Mouse (Mus musculus): ENCODE measurements at regions not wholly inside any gene's neighbourhood (a gene's known extent, or its start where the extent isn't known, plus 50 kb on each side); places are given as distances from the start of the nearest gene placed in this dataset.

- Histone ChIP-seq H3K9ac (ENCODE audit: low read length) (no peak overlapping the region), H3K4me1 (ENCODE audit: control insufficient read depth, insufficient read depth, low read length) (0 out of 2 replicates have a peak, but pooled peaks cover 2% of the 10 kb centered on the region), H3K4me3 (ENCODE audit: low read depth, low read length) (no peak overlapping the region), H3K27me3 (replicated peaks; ENCODE audit: control insufficient read depth, insufficient read depth, low read length) (no peaks in the 10 kb centered on the region), H3K9me3 (replicated peaks; ENCODE audit: control insufficient read depth, low read length) (no peaks in the 10 kb centered on the region), H3K4me2 (ENCODE audit: low read length) (no peak overlapping the region), H3K36me3 (ENCODE audit: control insufficient read depth, insufficient read depth, low read length) (no peaks in the 10 kb centered on the region), H3K27ac (ENCODE audit: low read depth, low read length) (no peak overlapping the region)
- ATAC-seq = peak; percentile 62
- 38% methylated on average over 3 of the region's 3 CpGs for whole genome bisulfite sequencing
- DNase-seq (ENCODE audit: low spot score) = peak; percentile 55
Observed at GRCm38 (mm10) chrX:99585703-99586102, 114.6 kb upstream of the Pja1 start.

GRCm38 (mm10) chrX:99582611-99583010, 111.5 kb upstream of the Pja1 start:
- no peak overlapping the region for H3K4me3 ChIP-seq (ENCODE audit: low read depth, low read length)
- H3K9ac ChIP-seq (ENCODE audit: low read length) = no peak overlapping the region
- 0 out of 2 replicates have a peak, but pooled peaks cover 2% of the 10 kb centered on the region for H3K4me1 ChIP-seq (ENCODE audit: control insufficient read depth, insufficient read depth, low read length)
- no peaks in the 10 kb centered on the region for H3K27me3 ChIP-seq (replicated peaks; ENCODE audit: control insufficient read depth, insufficient read depth, low read length)
- DNase-seq (ENCODE audit: low spot score) = no peak
- H3K36me3 ChIP-seq (ENCODE audit: control insufficient read depth, insufficient read depth, low read length) = no peaks in the 10 kb centered on the region
- no peak overlapping the region for H3K4me2 ChIP-seq (ENCODE audit: low read length)
- H3K9me3 ChIP-seq (replicated peaks; ENCODE audit: control insufficient read depth, low read length) = no peaks in the 10 kb centered on the region
- no peak overlapping the region for H3K27ac ChIP-seq (ENCODE audit: low read depth, low read length)
- WGBS = 91% methylated on average over 9 of the region's 9 CpGs
- ATAC-seq = no peak

- Histone ChIP-seq H3K9me3 (replicated peaks; ENCODE audit: control insufficient read depth, low read length) (no peaks in the 10 kb centered on the region), H3K4me1 (ENCODE audit: control insufficient read depth, insufficient read depth, low read length) (0 out of 2 replicates have a peak, but pooled peaks cover 2% of the 10 kb centered on the region), H3K4me3 (ENCODE audit: low read depth, low read length) (no peak overlapping the region), H3K36me3 (ENCODE audit: control insufficient read depth, insufficient read depth, low read length) (no peaks in the 10 kb centered on the region), H3K27ac (ENCODE audit: low read depth, low read length) (no peak overlapping the region), H3K27me3 (replicated peaks; ENCODE audit: control insufficient read depth, insufficient read depth, low read length) (no peaks in the 10 kb centered on the region), H3K4me2 (ENCODE audit: low read length) (no peak overlapping the region), H3K9ac (ENCODE audit: low read length) (no peak overlapping the region)
- ATAC-seq (peak; percentile 68), DNase-seq (ENCODE audit: low spot score) (peak; percentile 18)
- 35% methylated on average over 10 of the region's 10 CpGs for WGBS
Observed at GRCm38 (mm10) chrX:99581632-99582466, 110.8 kb upstream of the Pja1 start.

GRCm38 (mm10) chrX:99579206-99579605, 108.1 kb upstream of the Pja1 start:
- Histone ChIP-seq H3K4me2 (ENCODE audit: low read length) (no peak overlapping the region), H3K27me3 (replicated peaks; ENCODE audit: control insufficient read depth, insufficient read depth, low read length) (no peaks in the 10 kb centered on the region), H3K9ac (ENCODE audit: low read length) (no peak overlapping the region), H3K9me3 (replicated peaks; ENCODE audit: control insufficient read depth, low read length) (no peaks in the 10 kb centered on the region), H3K4me1 (ENCODE audit: control insufficient read depth, insufficient read depth, low read length) (peaks cover 3% of the 10 kb centered on the region), H3K27ac (ENCODE audit: low read depth, low read length) (no peak overlapping the region), H3K36me3 (ENCODE audit: control insufficient read depth, insufficient read depth, low read length) (no peaks in the 10 kb centered on the region), H3K4me3 (ENCODE audit: low read depth, low read length) (no peak overlapping the region)
- DNase-seq (ENCODE audit: low spot score) (no peak), ATAC-seq (no peak)
- WGBS = 46% methylated on average over 4 of the region's 4 CpGs

GRCm38 (mm10) chrX:99578796-99579195, 107.7 kb upstream of the Pja1 start:
- no peak for DNase-seq (ENCODE audit: low spot score)
- no peak for ATAC-seq
- Histone ChIP-seq H3K36me3 (ENCODE audit: control insufficient read depth, insufficient read depth, low read length) (no peaks in the 10 kb centered on the region), H3K4me1 (ENCODE audit: control insufficient read depth, insufficient read depth, low read length) (peaks cover 5% of the 10 kb centered on the region), H3K9me3 (replicated peaks; ENCODE audit: control insufficient read depth, low read length) (no peaks in the 10 kb centered on the region), H3K27ac (ENCODE audit: low read depth, low read length) (no peak overlapping the region), H3K27me3 (replicated peaks; ENCODE audit: control insufficient read depth, insufficient read depth, low read length) (no peaks in the 10 kb centered on the region), H3K4me2 (ENCODE audit: low read length) (no peak overlapping the region), H3K9ac (ENCODE audit: low read length) (no peak overlapping the region), H3K4me3 (ENCODE audit: low read depth, low read length) (no peak overlapping the region)
- WGBS = 71% methylated on average over 2 of the region's 2 CpGs

- Histone ChIP-seq H3K9ac (ENCODE audit: low read length) (no peak overlapping the region), H3K4me3 (ENCODE audit: low read depth, low read length) (no peak overlapping the region), H3K36me3 (ENCODE audit: control insufficient read depth, insufficient read depth, low read length) (no peaks in the 10 kb centered on the region), H3K4me1 (ENCODE audit: control insufficient read depth, insufficient read depth, low read length) (peaks cover 2% of the 10 kb centered on the region), H3K27me3 (replicated peaks; ENCODE audit: control insufficient read depth, insufficient read depth, low read length) (no peaks in the 10 kb centered on the region), H3K4me2 (ENCODE audit: low read length) (no peak overlapping the region), H3K27ac (ENCODE audit: low read depth, low read length) (no peak overlapping the region), H3K9me3 (replicated peaks; ENCODE audit: control insufficient read depth, low read length) (no peaks in the 10 kb centered on the region)
- ATAC-seq (peak; percentile 50; the same call in 1 of the 2 replicates), DNase-seq (ENCODE audit: low spot score) (no peak)
- WGBS = 47% methylated on average over 5 of the region's 5 CpGs
Observed at GRCm38 (mm10) chrX:99575105-99575504, 104.0 kb upstream of the Pja1 start.

- 53% methylated on average over 18 of the region's 18 CpGs for WGBS
- H3K9ac ChIP-seq (ENCODE audit: low read length) = no peak overlapping the region; the same call in 1 of the 2 replicates
- H3K36me3 ChIP-seq (ENCODE audit: control insufficient read depth, insufficient read depth, low read length) = no peaks in the 10 kb centered on the region
- H3K27ac ChIP-seq (ENCODE audit: low read depth, low read length) = no peak overlapping the region
- no peak overlapping the region for H3K4me3 ChIP-seq (ENCODE audit: low read depth, low read length)
- H3K4me1 ChIP-seq (ENCODE audit: control insufficient read depth, insufficient read depth, low read length) = peaks cover 2% of the 10 kb centered on the region
- H3K9me3 ChIP-seq (replicated peaks; ENCODE audit: control insufficient read depth, low read length) = no peaks in the 10 kb centered on the region
- H3K27me3 ChIP-seq (replicated peaks; ENCODE audit: control insufficient read depth, insufficient read depth, low read length) = no peaks in the 10 kb centered on the region
- ATAC-seq (peak; percentile 64), DNase-seq (ENCODE audit: low spot score) (peak; percentile 70)
- peak overlapping the region; percentile 43 for H3K4me2 ChIP-seq (ENCODE audit: low read length)
Observed at GRCm38 (mm10) chrX:99574441-99575103, 103.5 kb upstream of the Pja1 start.

- ATAC-seq (no peak), DNase-seq (ENCODE audit: low spot score) (no peak)
- Histone ChIP-seq H3K27me3 (replicated peaks; ENCODE audit: control insufficient read depth, insufficient read depth, low read length) (no peaks in the 10 kb centered on the region), H3K36me3 (ENCODE audit: control insufficient read depth, insufficient read depth, low read length) (no peaks in the 10 kb centered on the region), H3K4me1 (ENCODE audit: control insufficient read depth, insufficient read depth, low read length) (peaks cover 9% of the 10 kb centered on the region), H3K9me3 (replicated peaks; ENCODE audit: control insufficient read depth, low read length) (no peaks in the 10 kb centered on the region), H3K9ac (ENCODE audit: low read length) (no peak overlapping the region), H3K27ac (ENCODE audit: low read depth, low read length) (no peak overlapping the region), H3K4me3 (ENCODE audit: low read depth, low read length) (no peak overlapping the region), H3K4me2 (ENCODE audit: low read length) (no peak overlapping the region)
- WGBS = 83% methylated on average over 5 of the region's 5 CpGs
Observed at GRCm38 (mm10) chrX:99570161-99570560, 99.1 kb upstream of the Pja1 start.

- no peak overlapping the region for H3K9ac ChIP-seq (ENCODE audit: low read length)
- ATAC-seq = peak; percentile 66
- peaks cover 11% of the 10 kb centered on the region for H3K4me1 ChIP-seq (ENCODE audit: control insufficient read depth, insufficient read depth, low read length)
- no peak overlapping the region for H3K4me3 ChIP-seq (ENCODE audit: low read depth, low read length)
- H3K27ac ChIP-seq (ENCODE audit: low read depth, low read length) = peak overlapping the region; percentile 89
- no peak for DNase-seq (ENCODE audit: low spot score)
- H3K27me3 ChIP-seq (replicated peaks; ENCODE audit: control insufficient read depth, insufficient read depth, low read length) = no peaks in the 10 kb centered on the region
- no peaks in the 10 kb centered on the region for H3K9me3 ChIP-seq (replicated peaks; ENCODE audit: control insufficient read depth, low read length)
- H3K36me3 ChIP-seq (ENCODE audit: control insufficient read depth, insufficient read depth, low read length) = no peaks in the 10 kb centered on the region
- 0 out of 2 replicates have a peak overlapping the region, but pooled peaks have one; percentile 16 for H3K4me2 ChIP-seq (ENCODE audit: low read length)
- 34% methylated on average over 10 of the region's 10 CpGs for WGBS
Observed at GRCm38 (mm10) chrX:99568244-99568643, 97.2 kb upstream of the Pja1 start.
